In genomic region chr7:25285511-25286238, GRCm38 (mm10) we compare ENCODE assay signal across 26 mouse cellular contexts. TPM values are rescaled to one million over a fixed set of nuclear protein-coding genes. Genes with fewer than 3 reads are reported as not detected.
DNase-seq lines count a peak whose midpoint lies in the region; TF ChIP-seq lines count a peak whose summit lies in the region.
"Had no signal": no experiment of that assay in that cellular context is flagged by ENCODE, and none has a peak within 500 bp of the region (broad histone marks: within the 10 kb centered on the region; RNA-seq: fewer than 3 reads in every experiment).

No protein-coding gene starts in this region.

- H3K36me3 ChIP-seq in embryonic facial prominence, embryonic 10.5 days (replicated peaks): peaks cover 63% of the 10 kb centered on the region

- no peaks in the 10 kb centered on the region for H3K27me3 ChIP-seq in embryonic facial prominence, embryonic 10.5 days (replicated peaks; ENCODE audit: low read depth, poor library complexity, severe bottlenecking)
- H3K27me3 ChIP-seq: hindbrain, embryonic 15.5 days; limb, embryonic 15.5 days; liver, embryonic 15.5 days; neural tube, embryonic 12.5 days; Patski had no signal

- intact Hi-C loops in gastrocnemius, adult 2 months (cut with DNase I): loop anchor here (2.0 kb wide), 1 partner anchor 27 kb away; no protein-coding TSS in a partner anchor

- H3K4me3 ChIP-seq in gastrocnemius, adult 2 months: no peak overlapping the region
- 0 out of 2 replicates have a peak overlapping the region, but pooled peaks have one; percentile 8 for H3K4me3 ChIP-seq in embryonic facial prominence, embryonic 10.5 days
- H3K4me3 ChIP-seq: heart, embryonic 10.5 days; hindbrain, embryonic 15.5 days; liver, embryonic 15.5 days; neural tube, embryonic 12.5 days had no signal

- no peak for TF ChIP-seq CTCF in gastrocnemius, adult 2 months (IDR thresholded peaks at IDR 0.05)

- 93% methylated on average over 20 of the region's 20 CpGs for WGBS in embryonic facial prominence, embryonic 10.5 days

- peaks cover 41% of the 10 kb centered on the region for H3K4me1 ChIP-seq in embryonic facial prominence, embryonic 10.5 days

- H3K9me3 ChIP-seq in embryonic facial prominence, embryonic 10.5 days: no peaks in the 10 kb centered on the region; the same call in 1 of the 2 replicates
- H3K9me3 ChIP-seq: heart, embryonic 10.5 days; hindbrain, embryonic 15.5 days; limb, embryonic 15.5 days; liver, embryonic 15.5 days had no signal

- peak; percentile 63 for DNase-seq in adrenal gland, postnatal 10 days
- no peak for DNase-seq in adrenal gland, adult 8-10 months
- peak; percentile 18 for DNase-seq in gastrocnemius, adult 2 months
- DNase-seq in gastrocnemius, adult 18-20 months (ENCODE audit: low spot score): no peak
- peak; percentile 4 for DNase-seq in kidney, adult 9 months
- no peak for DNase-seq in kidney, postnatal 10 days
- no peak for DNase-seq in embryonic facial prominence, embryonic 10.5 days (ENCODE audit: low spot score)
- no peak for DNase-seq in lung, postnatal 25 days (ENCODE audit: low spot score)
- DNase-seq: kidney, adult 2 months; kidney, postnatal 36 days; thymus, adult 18-20 months; thymus, postnatal 4 days had no signal

- no peak overlapping the region for H3K27ac ChIP-seq in gastrocnemius, adult 2 months
- H3K27ac ChIP-seq in embryonic facial prominence, embryonic 10.5 days (replicated peaks): no peak overlapping the region
- H3K27ac ChIP-seq: hindbrain, embryonic 15.5 days; liver, embryonic 15.5 days; neural tube, embryonic 12.5 days had no signal

RNA-seq across cellular contexts. Expression of gene Pafah1b3, which starts 12.1 kb away (rescaled TPM):
- 10 to 100 TPM; 38.1 to 39.7 TPM for total RNA-seq in adrenal gland, postnatal 10 days (2021)
- 10 to 100 TPM; 34.0 to 48.5 (median 42.5) TPM for total RNA-seq in adrenal gland, adult 8-10 months (2022)
- under 1 TPM; 0.38 to 0.86 TPM for total RNA-seq in gastrocnemius, adult 2 months (2021)
- total RNA-seq in gastrocnemius, adult 18-20 months (2021): 1 to 10 TPM in 1 of 2 experiments, under 1 TPM in 1; 0.82 to 1.1 TPM
- polyA plus RNA-seq in embryonic facial prominence, embryonic 10.5 days (2016; fragmentation: Nextera tagmentation; extraction: Ambion mirVana): 281 and 301 TPM in 2 replicates

RNA-seq across cellular contexts. Expression of gene Prr19, which starts 15.5 kb away (rescaled TPM):
- not detected for total RNA-seq in adrenal gland, postnatal 10 days (2021)
- not detected for total RNA-seq in adrenal gland, adult 8-10 months (2022)
- not detected for total RNA-seq in gastrocnemius, adult 2 months (2021)
- not detected for total RNA-seq in gastrocnemius, adult 18-20 months (2021)
- polyA plus RNA-seq in embryonic facial prominence, embryonic 10.5 days (2016; fragmentation: Nextera tagmentation; extraction: Ambion mirVana): 0.82 and 0.88 TPM in 2 replicates
- total RNA-seq: gastrocnemius, postnatal 4 days; left cerebral cortex, adult 18-20 months; left cerebral cortex, postnatal 36 days; megakaryocyte progenitor cell, adult 5-6 weeks had no signal
- polyA plus RNA-seq: CD4-positive, CD25-positive, alpha-beta regulatory T cell, adult 4 months; heart, postnatal 0 days; lung, postnatal 0 days; small intestine, adult 2 months had no signal

RNA-seq across cellular contexts. Expression of gene Cic, which starts 18.2 kb away (rescaled TPM):
- total RNA-seq in adrenal gland, postnatal 10 days (2021): 100 to 1,000 TPM in 1 of 2 experiments, 10 to 100 TPM in 1; 92.7 to 116 TPM
- total RNA-seq in adrenal gland, adult 8-10 months (2022): 100 to 1,000 TPM; 118 to 195 (median 151) TPM
- total RNA-seq in gastrocnemius, adult 2 months (2021): 10 to 100 TPM; 37.0 to 40.4 TPM
- total RNA-seq in gastrocnemius, adult 18-20 months (2021): 10 to 100 TPM; 34.8 to 38.3 TPM
- polyA plus RNA-seq in embryonic facial prominence, embryonic 10.5 days (2016; fragmentation: Nextera tagmentation; extraction: Ambion mirVana): 17.1 and 21.4 TPM in 2 replicates

RNA-seq across cellular contexts. Expression of gene Tmem145, which starts 20.2 kb away (rescaled TPM):
- total RNA-seq in adrenal gland, postnatal 10 days (2021): 1 to 10 TPM; 1.1 to 2.2 TPM
- total RNA-seq in adrenal gland, adult 8-10 months (2022): 1 to 10 TPM; 1.8 to 4.8 (median 4.5) TPM
- not detected for total RNA-seq in gastrocnemius, adult 2 months (2021)
- total RNA-seq in gastrocnemius, adult 18-20 months (2021): not detected
- 0.85 and 1.0 TPM in 2 replicates for polyA plus RNA-seq in embryonic facial prominence, embryonic 10.5 days (2016; fragmentation: Nextera tagmentation; extraction: Ambion mirVana)
- total RNA-seq: megakaryocyte progenitor cell, adult 5-6 weeks had no signal
- polyA plus RNA-seq: CD4-positive, CD25-positive, alpha-beta regulatory T cell, adult 4 months; heart, postnatal 0 days; lung, postnatal 0 days had no signal

RNA-seq across cellular contexts. Expression of gene Megf8, which starts 31.3 kb away (rescaled TPM):
- total RNA-seq in adrenal gland, postnatal 10 days (2021): 10 to 100 TPM; 31.1 to 41.0 TPM
- total RNA-seq in adrenal gland, adult 8-10 months (2022): 10 to 100 TPM; 62.4 to 82.4 (median 71.7) TPM
- total RNA-seq in gastrocnemius, adult 2 months (2021): 10 to 100 TPM; 16.9 to 19.6 TPM
- total RNA-seq in gastrocnemius, adult 18-20 months (2021): 10 to 100 TPM; 20.3 to 22.0 TPM
- polyA plus RNA-seq in embryonic facial prominence, embryonic 10.5 days (2016; fragmentation: Nextera tagmentation; extraction: Ambion mirVana): 17.6 and 17.7 TPM in 2 replicates

Comparison
In these comparisons a context has a peak if more than half of its experiments do, and no peak if none do; other contexts are left out.
1. DNase-seq: peak in adrenal gland, postnatal 10 days (single experiment), gastrocnemius, adult 2 months (single experiment) and kidney, adult 9 months (single experiment); none in adrenal gland, adult 8-10 months (single experiment), gastrocnemius, adult 18-20 months (single experiment), kidney, postnatal 10 days (single experiment), embryonic facial prominence, embryonic 10.5 days (single experiment) and lung, postnatal 25 days (single experiment).
2. RNA of gene Pafah1b3, which starts 12.1 kb away (total RNA-seq): 34.0 to 48.5 TPM in adrenal gland, adult 8-10 months and 38.1 to 39.7 TPM in adrenal gland, postnatal 10 days; 0.82 to 1.1 TPM in gastrocnemius, adult 18-20 months and 0.38 to 0.86 TPM in gastrocnemius, adult 2 months; every median in the first group is over 10 times any median in the second.